Mouse (Mus musculus) heart, embryonic 11.5 days (tissue): ENCODE results near the gene Fam227b. TPM values are rescaled to one million over a fixed set of nuclear protein-coding genes. Genes with fewer than 3 reads are reported as not detected.

Source experiments
- ATAC-seq: fragments of 200-750 bp; cut with Nextera tagmentation; replicated peaks from 2 replicates; pipeline ENCODE4 v1.8.0; 2017; ENCODE audit warnings: moderate library complexity; ENCODE audit not compliant: insufficient number of reproducible peaks, low FRiP score, low TSS enrichment
- H3K27ac ChIP-seq: fragments of 300-500 bp; sonication (generic); 2 replicates; pipeline ENCODE4 v1.5.1; 2014; ENCODE audit warnings: mild to moderate bottlenecking, low read depth, low read length
- H3K27me3 ChIP-seq: fragments of 300-500 bp; sonication (generic); 2 replicates; pipeline ENCODE4 v1.6.1; 2014; ENCODE audit warnings: mild to moderate bottlenecking, low read length, mixed read lengths; ENCODE audit not compliant: control insufficient read depth, insufficient read depth
- H3K36me3 ChIP-seq: fragments of 300-500 bp; sonication (generic); 2 replicates; pipeline ENCODE4 v1.6.1; 2014; ENCODE audit warnings: mild to moderate bottlenecking, low read length, moderate library complexity, mixed read lengths; ENCODE audit not compliant: control insufficient read depth, insufficient read depth
- H3K4me1 ChIP-seq: fragments of 300-500 bp; sonication (generic); 2 replicates; pipeline ENCODE4 v1.6.1; 2014; ENCODE audit warnings: low read length; ENCODE audit not compliant: control insufficient read depth, insufficient read depth
- H3K4me2 ChIP-seq: fragments of 300-500 bp; sonication (generic); 2 replicates; pipeline ENCODE4 v1.6.1; 2014; ENCODE audit warnings: mild to moderate bottlenecking, moderate library complexity
- H3K4me3 ChIP-seq: fragments of 300-500 bp; sonication (generic); 2 replicates; pipeline ENCODE4 v1.5.1; 2014; ENCODE audit warnings: low read depth, low read length
- H3K9ac ChIP-seq: fragments of 300-500 bp; sonication (generic); 2 replicates; pipeline ENCODE4 v1.6.1; 2014; ENCODE audit warnings: mild to moderate bottlenecking, low read depth, low read length, moderate library complexity
- H3K9me3 ChIP-seq: fragments of 300-500 bp; sonication (generic); replicated peaks from 2 replicates; pipeline ENCODE4 v1.6.1; 2016; ENCODE audit warnings: low read length; ENCODE audit not compliant: control insufficient read depth
- WGBS: fragments of 180-500 bp; shearing (Covaris S2); extraction: QIAGEN DNeasy Blood & Tissue Kit; methylation state at CpG from one replicate; pipeline ENCODE4 v1.1.7; 2014; ENCODE audit not compliant: insufficient replicate concordance; 5-methylcytosine and 5-hydroxymethylcytosine counted together
- polyA plus RNA-seq: library from polyadenylated mRNA; unstranded; fragments of >200 nt; fragmentation: Nextera tagmentation; extraction: Ambion mirVana; gene quantifications from 2 replicates; pipeline ENCODE4 v1.2.1, GENCODE M21; 2014

The Fam227b gene
- polyA plus RNA-seq, 1 experiment from 2014 or later = 0.10 TPM

DNA sequence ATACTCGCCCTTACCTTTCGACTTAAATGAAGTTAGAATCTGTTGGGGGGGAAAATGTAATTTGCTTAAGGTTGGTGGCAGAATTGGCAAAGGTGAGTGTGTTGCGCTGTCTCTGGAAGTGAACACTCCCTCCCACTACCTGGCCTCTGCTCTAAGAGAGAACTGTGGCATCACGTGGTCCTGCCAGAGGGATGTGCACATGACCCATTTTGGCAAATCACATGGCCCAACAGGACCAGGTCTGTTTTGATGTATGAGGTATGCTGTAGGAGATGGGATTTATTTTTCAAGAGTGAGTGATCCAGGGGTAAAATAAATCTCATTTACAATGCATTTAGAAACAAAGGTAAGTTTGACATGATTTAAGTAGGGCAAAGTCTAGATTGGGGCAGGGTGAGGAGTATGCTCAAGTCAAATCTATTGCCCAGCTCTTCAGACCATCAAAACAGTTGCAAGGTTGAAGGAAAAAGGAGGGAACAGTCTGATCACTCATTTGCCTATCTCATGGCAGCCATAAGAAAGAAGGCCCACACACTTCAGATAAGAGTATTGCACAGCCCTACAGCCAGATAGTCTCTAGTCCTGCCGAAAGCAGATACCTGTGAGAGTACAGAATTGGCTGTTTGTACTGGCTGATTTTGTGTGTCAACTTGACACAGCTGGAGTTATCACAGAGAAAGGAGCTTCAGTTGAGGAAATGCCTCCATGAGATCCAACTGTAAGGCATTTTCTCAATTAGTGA is 13.6 kb upstream of the Fam227b start:
- 76% methylated on average over 5 of the region's 5 CpGs for WGBS
- Histone ChIP-seq H3K27ac (peak overlapping the region; percentile 64), H3K4me3 (no peak overlapping the region), H3K4me1 (no peaks in the 10 kb centered on the region), H3K9me3 (no peaks in the 10 kb centered on the region), H3K36me3 (peaks cover 3% of the 10 kb centered on the region), H3K9ac (no peak overlapping the region), H3K4me2 (no peak overlapping the region), H3K27me3 (no peaks in the 10 kb centered on the region)
- peak; percentile 99 for ATAC-seq

DNA sequence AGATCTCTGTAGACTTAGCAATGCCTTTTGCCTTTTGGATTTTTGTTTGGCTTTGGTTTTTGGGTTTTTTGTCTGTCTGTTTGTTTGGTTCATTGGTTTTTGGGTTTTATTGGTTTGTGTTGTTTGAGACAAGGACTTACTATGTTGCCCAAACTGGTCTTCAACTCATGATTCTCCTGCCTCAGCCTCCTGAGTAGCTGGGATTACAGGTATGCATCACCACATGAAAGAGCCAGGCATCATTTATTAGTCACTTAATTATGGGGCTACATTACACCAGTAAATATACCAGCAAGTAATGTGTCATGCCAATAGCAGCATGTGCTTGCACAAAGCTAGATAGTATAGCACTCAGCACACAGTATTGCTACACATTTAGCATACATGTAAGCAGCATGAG is 4.1 kb downstream of the Fam227b start:
- Histone ChIP-seq H3K9ac (no peak overlapping the region), H3K9me3 (no peaks in the 10 kb centered on the region), H3K4me1 (no peaks in the 10 kb centered on the region), H3K4me3 (no peak overlapping the region), H3K4me2 (no peak overlapping the region), H3K36me3 (no peaks in the 10 kb centered on the region), H3K27me3 (no peaks in the 10 kb centered on the region), H3K27ac (no peak overlapping the region)
- no peak for ATAC-seq

DNA sequence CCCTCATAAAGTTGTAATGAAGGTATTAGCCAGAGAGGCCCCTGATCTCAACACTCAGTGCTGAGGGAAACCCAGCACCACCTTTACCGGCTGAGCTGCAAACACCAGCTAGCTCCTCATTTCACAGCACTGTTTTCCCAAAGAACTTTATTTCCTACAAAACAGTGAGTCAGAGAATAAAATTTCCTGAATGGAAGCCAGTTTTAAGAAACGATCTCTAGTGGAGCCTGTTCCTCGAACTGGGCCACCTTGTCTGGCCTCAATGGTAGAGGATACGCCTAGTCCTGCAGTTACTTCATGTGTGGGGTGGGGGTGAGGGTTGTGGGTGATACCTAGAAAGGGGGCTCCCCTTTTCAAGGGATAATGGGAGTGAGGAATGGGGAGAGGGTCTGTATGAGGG is 57.2 kb downstream of the Fam227b start:
- Histone ChIP-seq H3K4me3 (no peak overlapping the region), H3K9ac (no peak overlapping the region), H3K27me3 (no peaks in the 10 kb centered on the region), H3K4me2 (no peak overlapping the region), H3K4me1 (no peaks in the 10 kb centered on the region), H3K9me3 (no peaks in the 10 kb centered on the region), H3K36me3 (no peaks in the 10 kb centered on the region), H3K27ac (no peak overlapping the region)
- no peak for ATAC-seq
- WGBS = 84% methylated on average over 4 of the region's 4 CpGs

DNA sequence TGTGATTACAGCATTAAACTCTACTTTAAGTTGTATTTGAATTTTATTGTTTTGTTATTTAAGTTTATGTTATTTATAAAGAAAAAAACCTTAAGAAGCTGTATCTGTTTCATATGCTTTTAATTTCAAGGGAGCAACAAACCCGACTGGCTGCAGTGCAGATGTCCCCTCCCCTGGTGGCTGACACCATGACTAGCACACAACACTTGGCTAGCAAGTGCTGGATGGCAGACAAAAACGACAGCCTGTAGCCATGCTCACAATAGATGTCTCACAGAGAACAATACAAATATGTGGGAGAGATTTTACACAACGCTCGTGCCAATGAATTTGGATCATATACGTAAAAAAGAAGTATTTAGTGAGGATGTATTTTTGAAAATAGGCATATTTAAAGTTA is 61.4 kb downstream of the Fam227b start:
- Histone ChIP-seq H3K36me3 (no peaks in the 10 kb centered on the region), H3K4me3 (no peak overlapping the region), H3K27ac (no peak overlapping the region), H3K27me3 (no peaks in the 10 kb centered on the region), H3K4me1 (no peaks in the 10 kb centered on the region), H3K9ac (no peak overlapping the region), H3K4me2 (no peak overlapping the region), H3K9me3 (no peaks in the 10 kb centered on the region)
- WGBS = 66% methylated on average over 5 of the region's 5 CpGs
- ATAC-seq = no peak

DNA sequence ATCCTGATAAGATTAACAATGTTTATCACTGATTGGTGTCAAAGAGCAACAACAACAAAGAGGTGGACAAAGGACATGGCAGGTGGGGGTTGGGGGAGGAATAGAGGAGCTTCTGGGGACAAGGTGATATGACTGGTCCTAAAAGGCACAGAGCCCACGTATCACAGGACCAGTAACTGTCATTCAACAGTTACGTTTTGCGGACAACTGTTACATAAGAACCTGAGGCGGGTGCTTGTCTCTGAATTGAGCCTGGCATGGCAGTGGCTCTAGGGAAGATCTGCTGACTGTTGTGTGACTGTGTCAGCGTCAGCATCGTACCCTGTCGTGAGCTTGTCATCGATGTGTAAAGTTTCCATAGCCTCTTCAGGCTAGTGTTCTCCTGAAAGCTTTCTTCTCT is 65.6 kb downstream of the Fam227b start:
- H3K4me2 ChIP-seq = no peak overlapping the region
- no peaks in the 10 kb centered on the region for H3K9me3 ChIP-seq
- no peaks in the 10 kb centered on the region for H3K27me3 ChIP-seq
- WGBS = 47% methylated on average over 8 of the region's 8 CpGs
- no peak overlapping the region for H3K4me3 ChIP-seq
- ATAC-seq = no peak
- H3K36me3 ChIP-seq = no peaks in the 10 kb centered on the region
- H3K4me1 ChIP-seq = no peaks in the 10 kb centered on the region
- no peak overlapping the region for H3K27ac ChIP-seq
- no peak overlapping the region for H3K9ac ChIP-seq

DNA sequence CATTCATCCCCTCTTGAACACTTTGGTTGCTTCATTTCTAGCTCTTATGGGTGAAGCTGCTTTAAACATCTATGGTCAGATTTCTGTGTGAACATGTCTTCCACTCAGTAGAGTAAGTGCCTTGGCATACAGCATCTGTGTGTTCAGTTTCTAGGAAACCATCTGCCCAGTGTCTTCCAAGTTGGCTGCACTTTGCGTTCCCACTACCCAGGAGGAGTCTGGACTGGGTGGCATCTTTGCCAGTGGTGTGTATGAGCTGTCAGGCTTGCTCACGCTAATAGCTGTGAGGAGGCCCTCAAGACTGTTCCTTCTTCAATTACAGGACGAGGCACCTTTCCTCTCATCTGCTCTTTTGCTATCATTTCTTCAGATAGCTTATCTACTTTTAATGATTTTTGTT is 67.5 kb downstream of the Fam227b start:
- Histone ChIP-seq H3K27ac (no peak overlapping the region), H3K4me3 (no peak overlapping the region), H3K4me2 (no peak overlapping the region), H3K36me3 (no peaks in the 10 kb centered on the region), H3K9me3 (no peaks in the 10 kb centered on the region), H3K4me1 (no peaks in the 10 kb centered on the region), H3K27me3 (no peaks in the 10 kb centered on the region), H3K9ac (no peak overlapping the region)
- no peak for ATAC-seq
- 74% methylated on average over 3 of the region's 3 CpGs for WGBS

DNA sequence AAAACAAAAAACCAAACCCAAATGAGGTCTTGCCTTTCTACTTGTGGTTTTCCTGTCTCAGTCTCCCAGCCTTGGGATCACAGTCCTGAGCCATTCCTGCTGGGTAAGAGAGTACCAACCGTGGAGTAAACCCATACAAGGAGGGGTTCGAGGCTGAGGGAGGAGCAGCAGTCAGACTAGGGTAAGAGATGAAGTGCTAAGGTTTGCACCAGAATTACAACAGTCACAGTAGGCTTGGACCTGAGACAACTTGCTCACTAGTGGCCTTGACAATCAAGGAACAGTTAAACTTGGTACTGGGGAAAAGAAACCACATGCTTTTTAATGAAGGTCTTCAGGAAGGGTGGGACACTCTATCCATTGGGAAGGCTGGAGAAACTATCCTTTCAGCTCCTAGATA is 72.7 kb downstream of the Fam227b start:
- Histone ChIP-seq H3K9me3 (no peaks in the 10 kb centered on the region), H3K27ac (no peak overlapping the region), H3K36me3 (no peaks in the 10 kb centered on the region), H3K4me3 (no peak overlapping the region), H3K4me2 (no peak overlapping the region), H3K9ac (no peak overlapping the region), H3K4me1 (no peaks in the 10 kb centered on the region), H3K27me3 (no peaks in the 10 kb centered on the region)
- 65% methylated on average over 2 of the region's 2 CpGs for WGBS
- ATAC-seq = no peak

DNA sequence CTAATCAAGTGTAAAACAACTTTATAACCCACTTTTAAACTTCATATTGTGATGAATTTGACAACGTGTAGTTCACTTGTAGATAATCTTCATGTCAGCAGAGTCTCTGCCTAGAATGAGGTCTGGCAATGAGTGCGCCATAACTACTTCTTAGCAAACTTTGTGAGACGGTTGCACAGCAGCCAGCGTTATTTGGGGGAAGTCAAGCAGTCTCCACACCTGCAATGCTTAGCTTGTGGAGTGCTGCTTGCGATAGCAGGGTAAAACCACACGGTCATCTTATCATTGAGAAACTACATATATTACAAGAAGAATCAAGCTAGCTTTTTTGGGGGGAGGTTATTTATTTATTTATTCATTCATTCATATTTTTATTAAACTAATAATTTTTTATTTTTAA is 75.3 kb downstream of the Fam227b start:
- H3K4me3 ChIP-seq = no peak overlapping the region
- WGBS = 88% methylated on average over 6 of the region's 6 CpGs
- no peaks in the 10 kb centered on the region for H3K9me3 ChIP-seq
- H3K9ac ChIP-seq = no peak overlapping the region
- no peak overlapping the region for H3K27ac ChIP-seq
- ATAC-seq = no peak
- no peaks in the 10 kb centered on the region for H3K4me1 ChIP-seq
- H3K4me2 ChIP-seq = no peak overlapping the region
- no peaks in the 10 kb centered on the region for H3K36me3 ChIP-seq
- H3K27me3 ChIP-seq = no peaks in the 10 kb centered on the region

DNA sequence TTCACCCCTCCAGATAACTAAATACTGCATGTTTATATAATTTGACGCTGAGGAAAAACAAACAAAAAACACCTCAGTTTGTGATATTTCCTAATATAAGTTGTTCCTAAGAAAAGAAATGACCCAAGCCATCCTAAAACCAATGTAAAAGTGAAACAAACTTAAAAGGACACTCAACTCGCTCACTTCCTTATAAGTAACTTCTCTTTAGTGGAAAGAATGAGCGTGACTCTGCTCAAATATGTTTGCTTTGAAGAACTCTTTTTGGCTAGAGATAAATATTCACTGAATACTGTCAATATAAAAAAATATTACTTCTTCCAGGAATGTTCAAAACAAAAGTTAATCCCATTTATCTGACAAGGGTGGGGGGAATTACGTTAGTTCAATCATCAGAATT is 78.1 kb downstream of the Fam227b start:
- H3K27ac ChIP-seq = no peak overlapping the region
- H3K4me3 ChIP-seq = no peak overlapping the region
- no peaks in the 10 kb centered on the region for H3K9me3 ChIP-seq
- no peaks in the 10 kb centered on the region for H3K36me3 ChIP-seq
- no peaks in the 10 kb centered on the region for H3K4me1 ChIP-seq
- H3K9ac ChIP-seq = no peak overlapping the region
- H3K4me2 ChIP-seq = no peak overlapping the region
- ATAC-seq = no peak
- WGBS = 82% methylated on average over 4 of the region's 4 CpGs
- no peaks in the 10 kb centered on the region for H3K27me3 ChIP-seq
